Mouse (Mus musculus) embryonic fibroblast, embryonic 13.5 days (primary cell): ENCODE measurements around the gene Zfp418. TPM values are rescaled to one million over a fixed set of nuclear protein-coding genes. Genes with fewer than 3 reads are reported as not detected.
"Not testable (repeated sequence)": the region's sequence is repeated elsewhere in the genome, so short reads cannot be mapped to it uniquely, and the experiment has no call there.

ENCODE experiments used
- H3K27ac ChIP-seq: 2 replicates; pipeline ENCODE4 v1.5.1; 2012; ENCODE audit warnings: low read length, control low read depth, inconsistent platforms; ENCODE audit not compliant: insufficient read depth
- H3K4me1 ChIP-seq: 2 replicates; pipeline ENCODE4 v1.6.1; 2011; ENCODE audit warnings: low read length; ENCODE audit not compliant: control insufficient read depth, insufficient read depth
- H3K4me3 ChIP-seq: 2 replicates; pipeline ENCODE4 v1.5.1; 2011; ENCODE audit warnings: mild to moderate bottlenecking, control low read depth, low read length; ENCODE audit not compliant: insufficient read depth
- CTCF ChIP-seq: IDR thresholded peaks from 2 replicates; pipeline ENCODE4 v1.5.1; 2011; ENCODE audit warnings: mild to moderate bottlenecking, control low read depth, low read length, moderate library complexity, borderline replicate concordance; ENCODE audit not compliant: insufficient read depth
- POLR2A ChIP-seq: IDR thresholded peaks from 2 replicates; pipeline ENCODE4 v1.6.1; 2011; ENCODE audit warnings: low read depth, mild to moderate bottlenecking, control low read depth, low read length, moderate library complexity
- polyA plus RNA-seq: library from polyadenylated mRNA; stranded (reverse); fragments of >200 nt; gene quantifications from 2 replicates; pipeline ENCODE4 v1.2.4, GENCODE M21; 2011; ENCODE audit warnings: low read depth; ENCODE audit not compliant: missing spikeins, insufficient read length

Gene Zfp418
- 2.0 and 2.6 TPM in 2 replicates for polyA plus RNA-seq

DNA sequence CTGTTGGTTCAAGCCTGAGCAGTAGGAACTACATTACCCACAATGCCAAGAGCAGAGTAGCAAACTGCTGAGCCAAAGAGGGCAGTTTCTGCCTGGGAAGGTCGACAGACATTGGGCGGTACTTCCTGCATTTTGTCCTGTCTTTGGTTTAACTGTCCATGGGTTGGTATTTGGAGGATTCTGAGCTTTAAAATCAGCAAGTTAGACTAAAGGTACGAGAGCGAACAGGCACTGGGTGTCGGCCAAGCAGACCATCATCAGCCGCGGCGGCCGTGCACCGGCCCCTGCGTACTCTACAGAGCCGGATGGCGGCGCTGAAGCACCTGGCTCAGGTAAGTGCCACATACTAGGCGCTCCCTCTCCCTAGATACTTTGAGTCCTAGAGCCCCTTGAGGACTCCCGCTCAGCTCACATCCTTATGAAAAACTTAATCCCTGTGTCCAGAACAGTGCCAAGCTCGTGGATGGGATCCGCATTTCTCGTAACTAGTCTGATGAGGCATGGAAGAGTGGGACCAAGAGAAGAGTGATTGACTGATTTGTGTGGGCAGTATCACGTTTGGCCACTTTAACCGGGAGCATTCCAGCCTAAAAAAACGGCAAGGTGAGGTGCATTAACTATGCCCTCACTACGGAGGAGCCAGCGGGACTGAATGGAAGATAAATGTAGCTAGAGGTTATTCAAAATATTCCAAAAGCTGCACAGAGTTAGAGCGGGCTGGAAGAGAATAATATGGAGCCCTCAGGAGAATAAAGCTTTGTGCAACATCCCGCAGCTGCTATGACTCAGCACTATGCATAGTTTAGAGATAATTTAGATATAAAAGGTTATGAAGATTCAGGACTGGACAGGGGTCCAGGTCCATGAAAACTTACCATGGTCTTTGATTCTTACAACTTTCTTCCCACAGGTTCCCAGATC is at the start of gene Zfp418:
Gene Zfp418, plus strand, starts transcription at position 104 of the 921 bp plus-strand sequence.
- H3K27ac ChIP-seq = no peak within 1 kb of the TSS
- peak within 1 kb of the TSS; percentile 91 for H3K4me3 ChIP-seq
- TF ChIP-seq CTCF (no peak), POLR2A (peak; percentile 43; the same call in 1 of the 2 replicates)
- no peaks in the 10 kb centered on the region for H3K4me1 ChIP-seq

- H3K4me1 ChIP-seq = no peaks in the 10 kb centered on the region
- no peak for TF ChIP-seq CTCF
- no peak overlapping the region for H3K27ac ChIP-seq
- peak overlapping the region; percentile 15; the same call in 1 of the 2 replicates for H3K4me3 ChIP-seq
These were observed 49.5 kb upstream of the Zfp418 start for GRCm38 (mm10) chr7:7121602-7121980.

DNA sequence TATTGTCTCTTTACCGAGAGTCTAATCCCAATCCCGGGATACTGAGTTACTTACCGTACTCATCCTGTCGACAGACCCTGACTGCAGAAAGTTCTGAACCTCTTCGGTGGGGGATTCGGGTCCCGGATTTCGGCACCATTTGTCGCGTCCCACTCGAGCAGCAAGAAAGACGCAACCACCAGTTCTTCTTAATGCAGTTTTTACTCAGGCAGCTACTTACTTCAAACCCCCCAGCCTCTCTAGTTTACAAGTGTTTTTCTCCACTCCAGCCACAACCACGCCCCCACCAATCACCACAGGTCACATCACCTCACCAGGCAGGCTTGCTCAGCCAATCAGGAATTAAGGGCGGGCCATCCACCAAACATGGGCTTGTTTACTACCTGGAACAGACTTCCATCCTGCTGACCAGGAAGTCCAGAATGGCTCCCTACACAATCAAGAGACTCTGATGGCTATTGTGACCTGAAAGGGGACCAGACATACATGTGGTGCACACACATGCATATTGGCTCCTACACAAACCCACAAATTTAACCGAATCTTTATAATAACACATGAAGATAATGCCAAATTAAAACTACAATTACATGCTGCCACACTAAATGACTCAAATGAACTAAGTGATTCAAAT is 40.5 kb upstream of the Zfp418 start:
- not testable (repeated sequence) for H3K4me1 ChIP-seq, H3K27ac ChIP-seq, H3K4me3 ChIP-seq

- TF ChIP-seq CTCF (no peak), POLR2A (no peak)
- no peak overlapping the region for H3K27ac ChIP-seq
- H3K4me1 ChIP-seq = no peaks in the 10 kb centered on the region
These were observed 38.4 kb upstream of the Zfp418 start for GRCm38 (mm10) chr7:7132751-7133150.

GRCm38 (mm10) chr7:7136379-7136866 is 34.7 kb upstream of the Zfp418 start, which contains the start of gene Zfp773:
Zfp773 (minus strand) TSS chr7:7136755.
- Histone ChIP-seq H3K4me3 (peak within 1 kb of the TSS; percentile 64), H3K27ac (no peak within 1 kb of the TSS), H3K4me1 (no peaks in the 10 kb centered on the region)
- TF ChIP-seq CTCF (no peak), POLR2A (no peak)

More at GRCm38 (mm10) chr7:7132751-7133150, 38.4 kb upstream of the Zfp418 start:
- H3K4me3 ChIP-seq = no peak overlapping the region

DNA sequence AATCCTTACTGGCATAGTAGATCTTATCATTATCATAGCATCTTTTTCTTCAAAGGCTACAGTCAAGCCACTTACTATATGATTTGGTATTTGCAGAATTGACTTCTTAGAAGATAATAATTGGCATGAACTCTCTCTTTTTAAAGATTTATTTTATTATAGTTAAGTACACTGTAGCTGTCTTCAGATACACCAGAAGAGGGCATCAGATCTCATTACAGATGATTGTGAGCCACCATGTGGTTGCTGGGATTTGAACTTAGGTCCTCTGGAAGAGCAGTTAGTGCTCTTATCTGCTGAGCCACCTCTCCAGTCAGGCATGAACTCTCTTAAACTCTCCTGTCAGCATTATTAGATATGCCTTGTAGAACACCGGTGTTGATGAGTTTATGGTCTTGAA is 26.9 kb upstream of the Zfp418 start:
- Histone ChIP-seq H3K27ac (no peak overlapping the region), H3K4me1 (no peaks in the 10 kb centered on the region), H3K4me3 (no peak overlapping the region)
- TF ChIP-seq CTCF = no peak
- TF ChIP-seq POLR2A = no peak

- Histone ChIP-seq H3K27ac (no peak overlapping the region), H3K4me1 (no peaks in the 10 kb centered on the region), H3K4me3 (no peak overlapping the region)
- TF ChIP-seq CTCF (no peak), POLR2A (no peak)
These were observed 25.0 kb upstream of the Zfp418 start for GRCm38 (mm10) chr7:7145991-7146608.

- no peak overlapping the region for H3K27ac ChIP-seq
- TF ChIP-seq POLR2A (no peak), CTCF (no peak)
- no peaks in the 10 kb centered on the region for H3K4me1 ChIP-seq
- no peak overlapping the region for H3K4me3 ChIP-seq
These were observed 14.8 kb downstream of the Zfp418 start for GRCm38 (mm10) chr7:7185897-7186296.

- no peak overlapping the region for H3K27ac ChIP-seq
- H3K4me1 ChIP-seq = no peaks in the 10 kb centered on the region
- TF ChIP-seq POLR2A (no peak), CTCF (no peak)
- peak overlapping the region; percentile 70; the same call in 1 of the 2 replicates for H3K4me3 ChIP-seq
These were observed 16.5 kb downstream of the Zfp418 start for GRCm38 (mm10) chr7:7187417-7188190.
